Mouse (Mus musculus) hindbrain, embryonic 15.5 days (tissue): ENCODE measurements around the gene Hoxa5. TPM values are rescaled to one million over a fixed set of nuclear protein-coding genes. Genes with fewer than 3 reads are reported as not detected.

ENCODE experiments used
- ATAC-seq: fragments of 200-750 bp; cut with Nextera tagmentation; 2 replicates; pipeline ENCODE4 v1.8.0; 2017; ENCODE audit warnings: low read depth, moderate number of reproducible peaks, moderate TSS enrichment; ENCODE audit not compliant: low FRiP score
- H3K27ac ChIP-seq: fragments of 300-500 bp; sonication (generic); replicated peaks from 2 replicates; pipeline ENCODE4 v1.5.1; 2015; ENCODE audit warnings: mild to moderate bottlenecking, inconsistent platforms
- H3K27me3 ChIP-seq: fragments of 300-500 bp; sonication (generic); 2 replicates; pipeline ENCODE4 v1.6.1; 2015; ENCODE audit warnings: control low read depth, inconsistent platforms
- H3K36me3 ChIP-seq: fragments of 300-500 bp; sonication (generic); 2 replicates; pipeline ENCODE4 v1.6.1; 2015; ENCODE audit warnings: control low read depth, inconsistent platforms
- H3K4me1 ChIP-seq: fragments of 300-500 bp; sonication (generic); replicated peaks from 2 replicates; pipeline ENCODE4 v1.6.1; 2015; ENCODE audit warnings: control low read depth, inconsistent platforms
- H3K4me2 ChIP-seq: fragments of 300-500 bp; sonication (generic); 2 replicates; pipeline ENCODE4 v1.6.1; 2015; ENCODE audit warnings: moderate library complexity, mild to moderate bottlenecking, inconsistent platforms
- H3K4me3 ChIP-seq: fragments of 300-500 bp; sonication (generic); 2 replicates; pipeline ENCODE4 v1.5.1; 2015; ENCODE audit warnings: mild to moderate bottlenecking, inconsistent platforms
- H3K9ac ChIP-seq: fragments of 300-500 bp; sonication (generic); 2 replicates; pipeline ENCODE4 v1.6.1; 2015; ENCODE audit warnings: inconsistent platforms
- H3K9me3 ChIP-seq: fragments of 300-500 bp; sonication (generic); 2 replicates; pipeline ENCODE4 v1.6.1; 2016; ENCODE audit warnings: control low read depth, inconsistent platforms
- WGBS: fragments of 180-500 bp; shearing (Covaris S2); methylation state at CpG from one replicate; pipeline ENCODE4 v1.1.7; 2015; 5-methylcytosine and 5-hydroxymethylcytosine counted together
- polyA plus RNA-seq: library from polyadenylated mRNA; unstranded; fragments of >200 nt; fragmentation: Nextera tagmentation; extraction: Ambion mirVana; gene quantifications from 2 replicates; pipeline ENCODE4 v1.2.1, GENCODE M21; 2015

Gene Hoxa5
- polyA plus RNA-seq, result 105 and 115 TPM in 2 replicates

DNA sequence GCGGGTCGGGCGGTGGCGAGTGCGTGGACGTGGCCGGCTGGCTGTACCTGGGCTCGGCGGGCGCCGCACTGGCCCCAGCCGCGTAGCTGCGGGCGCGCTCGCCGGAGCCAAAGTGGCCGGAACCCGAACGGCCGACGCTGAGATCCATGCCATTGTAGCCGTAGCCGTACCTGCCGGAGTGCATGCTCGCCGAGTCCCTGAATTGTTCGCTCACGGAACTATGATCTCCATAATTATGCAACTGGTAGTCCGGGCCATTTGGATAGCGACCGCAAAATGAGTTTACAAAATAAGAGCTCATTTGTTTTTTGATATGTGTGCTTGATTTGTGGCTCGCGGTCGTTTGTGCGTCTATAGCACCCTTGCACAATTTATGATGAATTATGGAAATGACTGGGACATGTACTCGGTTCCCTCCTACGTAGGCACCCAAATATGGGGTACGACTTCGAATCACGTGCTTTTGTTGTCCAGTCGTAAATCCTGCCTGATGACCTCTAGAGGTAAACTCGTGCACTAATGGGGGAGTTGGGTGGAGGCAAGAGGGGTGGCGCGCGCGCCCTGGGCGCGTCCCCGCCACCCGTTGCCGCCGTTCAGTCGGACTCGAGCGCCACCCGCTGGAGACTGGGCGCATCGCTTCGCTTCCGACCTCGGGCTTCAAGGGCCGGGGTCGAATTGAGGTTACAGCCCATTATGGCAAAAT lies at the start of gene Hoxa5:
Hoxa5 (minus strand) TSS at position 538 of the 703 bp plus-strand sequence.
- ATAC-seq, result peak; percentile 83
- Histone ChIP-seq H3K4me3 (peak within 1 kb of the TSS; percentile 38), H3K27me3 (peaks cover 83% of the 10 kb centered on the region), H3K9ac (peak within 1 kb of the TSS; percentile 46), H3K9me3 (no peaks in the 10 kb centered on the region), H3K4me2 (peak within 1 kb of the TSS; percentile 53), H3K4me1 (peaks cover 18% of the 10 kb centered on the region), H3K27ac (peak within 1 kb of the TSS; percentile 83), H3K36me3 (no peaks in the 10 kb centered on the region)
- under 1% methylated on average over 65 of the region's 65 CpGs for whole genome bisulfite sequencing

DNA sequence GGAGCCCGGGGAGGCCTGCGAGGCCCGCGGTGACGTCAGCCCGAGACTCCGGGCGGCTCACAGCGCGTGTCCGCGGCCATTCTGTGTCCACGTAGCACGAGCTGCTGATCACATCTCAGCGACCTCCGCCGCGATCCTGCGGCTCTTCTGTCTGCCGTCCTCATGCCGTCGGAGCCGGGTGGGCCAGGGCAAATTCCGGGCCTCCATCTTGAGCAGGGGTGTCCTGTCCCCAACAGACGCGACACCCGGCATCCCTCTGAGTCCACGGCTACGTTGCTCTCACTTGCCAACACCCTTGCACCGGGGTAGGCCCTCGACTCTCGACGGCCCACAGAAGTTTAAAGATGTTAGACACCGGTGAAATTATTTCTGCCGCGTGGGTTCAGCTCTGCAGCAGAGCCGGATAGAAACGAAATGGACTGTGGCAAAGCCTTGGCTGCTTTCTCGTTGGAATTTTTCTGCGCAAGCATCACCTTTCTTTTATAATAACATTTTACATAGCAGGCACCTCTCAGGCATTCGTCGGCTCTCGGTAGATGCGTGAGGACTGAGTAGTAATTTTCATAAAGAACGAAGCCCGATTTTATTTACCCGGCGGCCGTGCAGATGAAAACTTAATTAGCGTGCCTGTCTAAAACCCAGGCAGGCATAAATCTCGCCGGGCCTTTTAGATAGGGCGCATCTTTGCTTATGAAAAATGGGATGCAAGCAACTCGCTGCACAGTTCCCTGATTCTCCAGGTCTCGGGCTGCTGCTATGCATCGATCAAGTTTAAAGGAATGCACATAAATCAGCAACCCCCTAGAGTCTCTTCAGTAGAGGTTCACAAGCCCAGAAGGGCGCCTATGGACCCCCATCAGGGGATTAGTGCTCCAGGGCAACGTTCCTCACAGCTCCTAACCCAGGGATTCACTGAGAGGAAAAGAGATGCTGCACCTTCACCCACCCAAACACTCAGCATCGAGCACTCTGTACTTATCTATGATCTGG lies 49.4 kb upstream of the Hoxa5 start:
- no peak overlapping the region for H3K4me3 ChIP-seq
- no peak overlapping the region for H3K9ac ChIP-seq
- H3K36me3 ChIP-seq, result no peaks in the 10 kb centered on the region
- H3K9me3 ChIP-seq, result no peaks in the 10 kb centered on the region
- ATAC-seq, result no peak
- under 1% methylated on average over 59 of the region's 59 CpGs for WGBS
- H3K4me1 ChIP-seq, result no peaks in the 10 kb centered on the region
- no peak overlapping the region for H3K4me2 ChIP-seq
- H3K27ac ChIP-seq, result no peak overlapping the region
- H3K27me3 ChIP-seq, result peaks cover 85% of the 10 kb centered on the region

DNA sequence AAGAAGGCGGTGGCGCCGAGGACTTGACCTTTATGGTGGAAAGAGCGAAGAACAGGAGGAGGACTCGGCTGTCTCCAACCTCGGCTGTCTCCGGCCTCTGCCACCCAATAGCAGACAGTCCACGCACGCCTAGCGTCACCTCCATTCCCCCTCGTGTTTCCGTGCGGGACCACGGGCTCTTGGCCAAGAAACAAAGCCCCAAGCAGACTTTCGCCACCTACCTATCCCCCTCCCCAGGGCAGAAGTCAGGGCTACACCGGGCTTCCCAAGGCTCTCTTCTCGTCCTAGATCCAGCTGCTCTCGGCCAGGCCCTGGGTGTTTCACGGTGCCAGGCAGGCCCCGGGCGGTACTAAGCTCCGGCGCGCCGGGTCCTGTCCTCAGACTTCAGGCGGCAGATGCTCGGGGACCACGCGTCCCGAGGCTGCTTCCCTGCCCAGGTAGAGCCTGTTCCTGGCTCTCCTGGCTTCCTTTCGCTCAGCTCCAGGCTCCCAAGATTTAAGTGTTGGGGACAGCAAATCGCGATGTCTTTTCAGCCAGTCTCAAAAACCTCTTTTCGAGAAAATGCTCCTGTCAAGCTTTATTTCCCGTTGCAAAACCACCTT lies 48.5 kb upstream of the Hoxa5 start:
- no peak for ATAC-seq
- no peak overlapping the region for H3K4me3 ChIP-seq
- no peak overlapping the region for H3K27ac ChIP-seq
- no peaks in the 10 kb centered on the region for H3K36me3 ChIP-seq
- no peaks in the 10 kb centered on the region for H3K4me1 ChIP-seq
- H3K27me3 ChIP-seq, result peaks cover 85% of the 10 kb centered on the region
- H3K4me2 ChIP-seq, result no peak overlapping the region
- WGBS, result under 1% methylated on average over 35 of the region's 35 CpGs
- H3K9me3 ChIP-seq, result no peaks in the 10 kb centered on the region
- H3K9ac ChIP-seq, result no peak overlapping the region

DNA sequence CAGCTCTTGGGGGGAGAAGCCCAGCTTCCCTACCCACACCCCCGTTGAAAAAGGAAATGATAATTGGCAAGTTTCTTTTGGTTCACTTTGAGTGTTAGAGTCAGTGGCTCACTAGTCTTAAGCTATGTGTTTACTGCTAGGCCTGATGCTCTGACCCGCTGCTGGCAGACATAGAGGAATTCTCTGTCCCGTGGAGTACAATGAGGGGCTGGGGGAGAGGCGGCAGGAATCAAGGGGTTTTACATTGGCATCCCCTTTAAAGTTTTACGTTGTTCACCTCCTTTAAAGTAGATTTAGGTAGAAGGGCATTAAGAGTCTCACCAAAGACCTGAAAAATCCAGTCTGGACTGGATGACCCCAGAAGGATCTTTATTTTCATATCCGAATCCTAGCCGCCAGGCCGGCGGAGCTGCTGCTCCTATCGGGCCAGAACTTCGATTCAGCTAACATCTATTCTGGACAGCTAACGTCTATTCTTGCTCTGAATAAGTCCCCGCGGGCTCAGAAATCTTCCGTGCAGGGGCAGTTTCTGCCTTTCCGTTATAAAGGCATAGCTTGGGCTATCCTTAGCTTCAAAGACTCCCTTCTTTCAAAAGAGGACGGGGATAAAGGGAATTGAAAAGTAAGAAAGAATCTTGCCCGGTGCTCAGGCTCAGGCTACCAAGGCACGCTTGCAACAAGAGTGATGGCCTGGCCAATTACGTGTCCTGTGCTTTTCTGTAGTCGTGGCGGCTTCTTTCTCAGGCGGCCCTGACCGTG lies 47.8 kb upstream of the Hoxa5 start:
- peaks cover 85% of the 10 kb centered on the region for H3K27me3 ChIP-seq
- WGBS, result under 1% methylated on average over 24 of the region's 24 CpGs
- no peak overlapping the region for H3K4me2 ChIP-seq
- H3K27ac ChIP-seq, result no peak overlapping the region
- no peak overlapping the region for H3K9ac ChIP-seq
- H3K9me3 ChIP-seq, result no peaks in the 10 kb centered on the region
- no peaks in the 10 kb centered on the region for H3K4me1 ChIP-seq
- H3K4me3 ChIP-seq, result no peak overlapping the region
- no peak for ATAC-seq
- H3K36me3 ChIP-seq, result no peaks in the 10 kb centered on the region

DNA sequence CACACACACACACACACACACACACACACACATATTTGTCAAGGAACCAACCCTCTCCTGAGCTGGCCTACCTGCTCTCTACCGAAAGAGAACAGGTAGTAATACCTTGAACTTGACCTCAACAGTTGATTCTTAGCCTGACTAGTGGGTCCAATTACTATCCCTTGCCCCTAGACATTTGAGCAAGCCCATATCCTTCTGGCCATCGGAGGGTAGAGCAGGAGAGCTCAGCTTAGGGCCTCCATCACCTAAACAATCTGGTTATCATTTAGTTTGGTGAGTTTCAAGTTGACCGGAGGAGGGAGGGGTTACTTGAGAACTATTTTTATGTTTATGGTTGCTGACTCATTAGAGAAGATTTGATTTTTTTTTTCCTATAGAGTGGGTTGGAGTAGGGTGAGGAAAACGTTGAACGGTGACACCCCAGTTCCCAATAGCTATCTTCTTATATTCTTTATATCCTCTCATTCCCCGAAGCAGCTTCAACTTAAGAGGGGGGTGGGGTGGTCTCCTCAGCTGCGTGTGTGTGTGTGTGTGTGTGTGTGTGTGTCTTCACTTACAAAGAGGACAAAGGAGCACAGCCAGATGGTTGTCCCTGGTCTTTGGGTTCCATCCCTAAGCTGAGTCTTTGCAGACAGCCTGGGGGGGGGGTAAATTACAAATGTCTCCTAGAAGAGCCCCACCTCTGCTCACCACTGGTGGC lies 46.9 kb upstream of the Hoxa5 start:
- H3K4me2 ChIP-seq, result no peak overlapping the region
- no peaks in the 10 kb centered on the region for H3K9me3 ChIP-seq
- H3K4me1 ChIP-seq, result no peaks in the 10 kb centered on the region
- no peak overlapping the region for H3K4me3 ChIP-seq
- H3K9ac ChIP-seq, result no peak overlapping the region
- ATAC-seq, result no peak
- WGBS, result 10% methylated on average over 7 of the region's 7 CpGs
- no peak overlapping the region for H3K27ac ChIP-seq
- peaks cover 86% of the 10 kb centered on the region for H3K27me3 ChIP-seq
- no peaks in the 10 kb centered on the region for H3K36me3 ChIP-seq

DNA sequence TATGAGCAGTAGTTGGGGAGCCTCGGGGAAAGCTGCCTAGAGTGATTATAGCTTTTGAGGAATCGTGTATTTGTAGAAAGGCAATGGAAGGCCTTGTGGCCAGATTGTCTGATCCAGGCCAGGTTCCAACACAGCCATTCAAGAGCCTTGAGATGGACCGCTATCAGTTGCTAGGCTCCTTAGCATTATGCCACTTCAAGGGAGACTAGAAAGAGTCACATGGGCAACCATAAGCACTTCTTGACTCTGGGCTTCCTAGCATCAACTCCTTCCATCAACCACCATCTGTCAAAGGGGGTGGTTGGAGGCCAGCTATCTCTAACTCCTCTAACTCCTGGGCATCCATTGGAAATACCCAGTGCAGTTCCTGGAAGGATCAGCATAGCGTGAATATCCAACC lies 45.4 kb upstream of the Hoxa5 start:
- no peak for ATAC-seq
- Histone ChIP-seq H3K9me3 (no peaks in the 10 kb centered on the region), H3K4me3 (no peak overlapping the region), H3K27ac (no peak overlapping the region), H3K4me2 (no peak overlapping the region), H3K9ac (no peak overlapping the region), H3K27me3 (peaks cover 86% of the 10 kb centered on the region), H3K4me1 (no peaks in the 10 kb centered on the region), H3K36me3 (no peaks in the 10 kb centered on the region)
- 2% methylated on average over 4 of the region's 4 CpGs for WGBS

DNA sequence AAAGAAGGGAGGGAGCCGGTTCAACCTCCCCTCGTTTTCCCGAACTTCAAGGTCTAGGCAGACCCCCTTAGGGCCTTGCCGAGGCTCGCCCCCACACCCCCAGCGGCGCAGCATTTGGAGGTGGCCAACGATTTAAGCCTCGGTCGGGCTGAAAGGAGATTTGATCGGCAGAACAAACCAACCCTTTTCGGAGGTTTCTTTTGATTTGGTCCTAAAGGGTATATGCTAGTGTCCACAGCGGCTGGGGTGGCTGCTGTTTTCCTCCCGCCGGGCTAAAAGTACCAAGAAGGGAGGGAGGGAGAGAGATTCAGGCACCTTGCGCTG lies 45.0 kb upstream of the Hoxa5 start:
- Histone ChIP-seq H3K4me2 (no peak overlapping the region), H3K27ac (no peak overlapping the region), H3K9me3 (no peaks in the 10 kb centered on the region), H3K4me3 (no peak overlapping the region), H3K9ac (no peak overlapping the region), H3K27me3 (peaks cover 89% of the 10 kb centered on the region), H3K4me1 (no peaks in the 10 kb centered on the region), H3K36me3 (no peaks in the 10 kb centered on the region)
- under 1% methylated on average over 16 of the region's 16 CpGs for WGBS
- ATAC-seq, result no peak

DNA sequence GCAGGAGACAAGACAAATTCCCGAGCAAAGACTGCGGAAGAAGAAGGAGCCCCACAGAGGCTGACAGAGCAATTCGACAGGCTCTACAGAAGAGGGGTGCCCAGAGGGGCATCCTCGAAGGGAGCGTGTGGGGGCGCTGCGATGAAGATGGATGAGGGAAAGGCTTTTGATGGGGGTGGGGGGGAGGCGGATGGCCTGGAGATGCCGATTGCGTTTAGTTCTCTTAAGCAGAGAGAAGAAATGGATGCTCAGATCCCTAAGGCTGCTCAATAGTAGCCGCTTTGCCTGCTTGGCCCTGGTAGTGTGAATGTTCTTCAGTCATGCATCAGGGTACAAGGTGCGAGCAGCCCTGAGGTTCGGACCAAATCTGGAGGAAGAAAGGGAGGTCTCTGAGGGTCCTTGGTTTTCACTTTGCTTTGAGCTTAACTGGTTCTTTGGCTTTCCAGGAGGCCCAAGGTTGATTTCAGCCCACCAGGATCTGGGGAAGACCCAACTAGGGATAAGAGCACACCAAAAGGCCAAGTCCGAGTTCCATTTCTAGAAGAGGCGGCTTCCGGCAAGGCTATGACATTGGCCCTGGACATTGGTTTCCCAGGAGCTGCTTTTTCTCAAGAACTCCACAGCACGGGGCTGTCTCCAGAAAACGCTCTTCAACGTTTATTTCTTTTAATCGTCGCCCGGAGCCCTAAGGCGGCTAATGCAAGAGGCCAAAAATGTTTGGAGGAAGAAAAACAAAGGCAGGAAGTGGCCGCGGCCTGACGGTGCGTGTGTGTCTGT lies 44.4 kb upstream of the Hoxa5 start:
- no peak overlapping the region for H3K9ac ChIP-seq
- no peaks in the 10 kb centered on the region for H3K9me3 ChIP-seq
- peaks cover 91% of the 10 kb centered on the region for H3K27me3 ChIP-seq
- no peak overlapping the region for H3K4me3 ChIP-seq
- no peaks in the 10 kb centered on the region for H3K4me1 ChIP-seq
- WGBS, result under 1% methylated on average over 27 of the region's 27 CpGs
- H3K36me3 ChIP-seq, result no peaks in the 10 kb centered on the region
- H3K27ac ChIP-seq, result no peak overlapping the region
- no peak overlapping the region for H3K4me2 ChIP-seq
- ATAC-seq, result no peak

DNA sequence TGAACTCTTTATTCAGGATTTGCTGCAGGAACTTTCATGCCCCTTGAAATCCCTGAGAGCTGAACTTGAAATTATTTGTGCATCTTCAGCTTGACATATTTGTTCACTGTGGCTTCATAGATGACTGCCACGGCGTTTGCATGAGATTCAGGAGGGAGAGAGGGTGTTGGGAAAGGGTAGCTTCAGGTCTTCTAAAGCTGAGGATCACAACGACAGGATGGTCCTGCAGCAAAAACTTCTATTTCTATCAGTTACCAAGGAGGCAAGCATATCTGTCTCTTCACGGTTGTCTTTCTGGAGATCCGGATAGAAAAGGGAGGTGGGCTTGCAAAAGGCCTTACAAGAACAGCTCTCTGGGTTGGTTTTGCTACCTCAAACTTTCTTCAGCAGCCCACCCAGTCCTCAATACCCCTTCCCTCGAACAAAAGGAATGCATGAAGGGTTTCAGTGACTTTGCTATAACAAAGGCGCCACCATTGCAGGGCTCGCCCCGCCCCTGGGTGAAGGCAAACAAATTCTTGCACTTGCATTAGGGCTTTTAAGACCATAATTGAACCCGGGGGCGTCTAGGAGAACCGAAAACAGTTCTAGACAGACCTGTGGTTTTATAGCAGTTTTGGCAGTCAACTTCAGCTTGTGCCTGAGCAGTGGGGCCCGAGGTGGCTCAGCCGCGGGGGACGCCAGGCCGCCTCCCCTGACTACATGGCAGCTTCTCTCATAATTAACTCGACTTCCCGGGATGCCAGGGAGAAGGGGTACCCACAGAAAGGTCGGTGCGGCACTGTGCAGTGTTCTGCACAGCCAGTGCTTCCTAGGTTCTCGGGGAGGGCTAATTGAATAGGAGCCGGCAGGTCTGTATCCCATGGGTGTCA lies 43.6 kb upstream of the Hoxa5 start:
- peaks cover 92% of the 10 kb centered on the region for H3K27me3 ChIP-seq
- no peak overlapping the region for H3K27ac ChIP-seq
- no peak overlapping the region for H3K4me3 ChIP-seq
- WGBS, result 2% methylated on average over 23 of the region's 23 CpGs
- no peaks in the 10 kb centered on the region for H3K9me3 ChIP-seq
- H3K4me2 ChIP-seq, result no peak overlapping the region
- no peak overlapping the region for H3K9ac ChIP-seq
- H3K36me3 ChIP-seq, result no peaks in the 10 kb centered on the region
- no peaks in the 10 kb centered on the region for H3K4me1 ChIP-seq
- ATAC-seq, result no peak

DNA sequence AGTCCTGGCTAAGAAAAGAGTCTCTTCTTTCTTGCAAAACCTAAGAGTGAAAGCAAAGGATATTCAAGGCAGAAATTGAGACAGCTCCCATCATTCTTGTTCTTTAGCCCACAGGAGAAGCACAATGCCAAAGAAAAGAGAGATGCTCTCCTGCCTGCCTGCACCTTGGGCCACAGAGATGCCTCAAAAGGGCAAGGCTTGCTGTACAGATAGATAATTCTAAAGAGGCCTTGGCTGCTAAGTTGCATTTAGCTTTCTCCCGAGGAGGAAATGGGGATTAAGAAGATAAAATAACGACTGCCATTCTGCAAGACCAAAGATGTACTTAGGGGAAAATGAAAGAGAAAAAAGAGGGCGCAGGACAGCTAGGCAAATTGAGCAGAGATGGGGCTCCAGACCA lies 42.5 kb upstream of the Hoxa5 start:
- peaks cover 93% of the 10 kb centered on the region for H3K27me3 ChIP-seq
- H3K4me2 ChIP-seq, result no peak overlapping the region
- no peaks in the 10 kb centered on the region for H3K9me3 ChIP-seq
- H3K36me3 ChIP-seq, result no peaks in the 10 kb centered on the region
- 12% methylated on average over 3 of the region's 3 CpGs for WGBS
- no peak overlapping the region for H3K9ac ChIP-seq
- no peak overlapping the region for H3K27ac ChIP-seq
- no peak overlapping the region for H3K4me3 ChIP-seq
- H3K4me1 ChIP-seq, result no peaks in the 10 kb centered on the region
- no peak for ATAC-seq
